ENCODE assay signal across 8 mouse cellular contexts in genomic region chr11:120572752-120573584, GRCm38 (mm10). TPM values are rescaled to one million over a fixed set of nuclear protein-coding genes. Genes with fewer than 3 reads are reported as not detected.
DNase-seq lines count a peak whose midpoint lies in the region; ATAC-seq and TF ChIP-seq lines count a peak whose summit lies in the region.

Gene P4hb, minus strand, starts transcription at chr11:120573253.

- peaks cover 32% of the 10 kb centered on the region for H3K4me1 ChIP-seq in embryonic facial prominence, embryonic 13.5 days
- peaks cover 21% of the 10 kb centered on the region; the same call in 1 of the 2 replicates for H3K4me1 ChIP-seq in kidney, adult 2 months (ENCODE audit: control insufficient read depth, insufficient read depth, low read length)
- H3K4me1 ChIP-seq in limb, embryonic 12.5 days (replicated peaks), result peaks cover 20% of the 10 kb centered on the region
- peaks cover 23% of the 10 kb centered on the region for H3K4me1 ChIP-seq in midbrain, embryonic 15.5 days
- H3K4me1 ChIP-seq in spleen, adult 2 months (ENCODE audit: control insufficient read depth, insufficient read depth, insufficient read length), result peaks cover 9% of the 10 kb centered on the region; the same call in 1 of the 2 replicates

- H3K9me3 ChIP-seq in embryonic facial prominence, embryonic 13.5 days, result no peaks in the 10 kb centered on the region
- no peaks in the 10 kb centered on the region for H3K9me3 ChIP-seq in limb, embryonic 12.5 days
- H3K9me3 ChIP-seq in midbrain, embryonic 15.5 days, result no peaks in the 10 kb centered on the region

- peak; percentile 94 for ATAC-seq in embryonic facial prominence, embryonic 13.5 days (ENCODE audit: insufficient number of reproducible peaks, insufficient read depth, low FRiP score, low TSS enrichment, low read depth)
- peak; percentile 98 for ATAC-seq in limb, embryonic 12.5 days (ENCODE audit: insufficient number of reproducible peaks, insufficient read depth, low FRiP score, low TSS enrichment, low read depth)
- peak; percentile 98 for ATAC-seq in midbrain, embryonic 15.5 days (replicated peaks)

- peak within 1 kb of the TSS; percentile 91 for H3K4me2 ChIP-seq in embryonic facial prominence, embryonic 13.5 days
- peak within 1 kb of the TSS; percentile 94 for H3K4me2 ChIP-seq in limb, embryonic 12.5 days
- H3K4me2 ChIP-seq in midbrain, embryonic 15.5 days, result peak within 1 kb of the TSS; percentile 90

- WGBS in embryonic facial prominence, embryonic 13.5 days, result under 1% methylated on average over 94 of the region's 94 CpGs
- under 1% methylated on average over 94 of the region's 94 CpGs for WGBS in kidney, adult 2 months
- WGBS in limb, embryonic 12.5 days, result under 1% methylated on average over 94 of the region's 94 CpGs
- WGBS in midbrain, embryonic 15.5 days, result under 1% methylated on average over 94 of the region's 94 CpGs
- WGBS in spleen, adult 2 months, result under 1% methylated on average over 94 of the region's 94 CpGs

- peak within 1 kb of the TSS; percentile 96 for H3K27ac ChIP-seq in embryonic facial prominence, embryonic 13.5 days
- peak within 1 kb of the TSS; percentile 81 for H3K27ac ChIP-seq in kidney, adult 2 months (ENCODE audit: insufficient read depth, low read depth, low read length)
- peak within 1 kb of the TSS; percentile 96 for H3K27ac ChIP-seq in limb, embryonic 12.5 days
- H3K27ac ChIP-seq in midbrain, embryonic 15.5 days, result peak within 1 kb of the TSS; percentile 93
- H3K27ac ChIP-seq in spleen, adult 2 months (ENCODE audit: insufficient read depth, low read length), result peak within 1 kb of the TSS; percentile 99

- DNase-seq in 3134 (ENCODE audit: extremely low read depth, insufficient read length, low spot score), result peak; percentile 100
- peak; percentile 100 for DNase-seq in adrenal gland, postnatal 36 days
- DNase-seq in heart, adult 18-20 months, result peak; percentile 99 to 100
- peak; percentile 100 for DNase-seq in kidney, adult 2 months
- DNase-seq in spleen, adult 2 months (ENCODE audit: low read depth in 1 of 2, low spot score in 2 of 2), result peak; percentile 98 to 99

- peak within 1 kb of the TSS; percentile 98 for H3K4me3 ChIP-seq in embryonic facial prominence, embryonic 13.5 days
- peak within 1 kb of the TSS; percentile 85 for H3K4me3 ChIP-seq in kidney, adult 2 months (ENCODE audit: insufficient read depth, low read depth, low read length)
- peak within 1 kb of the TSS; percentile 98 for H3K4me3 ChIP-seq in limb, embryonic 12.5 days (replicated peaks)
- peak within 1 kb of the TSS; percentile 80 for H3K4me3 ChIP-seq in midbrain, embryonic 15.5 days
- H3K4me3 ChIP-seq in spleen, adult 2 months (ENCODE audit: extremely low read depth, insufficient read depth, insufficient read length), result peak within 1 kb of the TSS; percentile 75

- peak within 1 kb of the TSS; percentile 98 for H3K9ac ChIP-seq in embryonic facial prominence, embryonic 13.5 days
- H3K9ac ChIP-seq in limb, embryonic 12.5 days (replicated peaks), result peak within 1 kb of the TSS; percentile 97
- H3K9ac ChIP-seq in midbrain, embryonic 15.5 days, result peak within 1 kb of the TSS; percentile 89

- no peaks in the 10 kb centered on the region for H3K27me3 ChIP-seq in embryonic facial prominence, embryonic 13.5 days
- H3K27me3 ChIP-seq in kidney, adult 2 months (replicated peaks; ENCODE audit: control insufficient read depth, insufficient read depth, low read length), result no peaks in the 10 kb centered on the region
- no peaks in the 10 kb centered on the region for H3K27me3 ChIP-seq in limb, embryonic 12.5 days
- no peaks in the 10 kb centered on the region for H3K27me3 ChIP-seq in midbrain, embryonic 15.5 days (replicated peaks)
- H3K27me3 ChIP-seq in spleen, adult 2 months (ENCODE audit: control insufficient read depth, insufficient read depth, low read length), result no peaks in the 10 kb centered on the region

- TF ChIP-seq POLR2A in kidney, adult 2 months (IDR thresholded peaks at IDR 0.05; ENCODE audit: low read depth, low read length), result peak; percentile 96
- TF ChIP-seq POLR2A in spleen, adult 2 months (IDR thresholded peaks at IDR 0.05; ENCODE audit: low read depth, low read length), result peak; percentile 96

- H3K36me3 ChIP-seq in embryonic facial prominence, embryonic 13.5 days, result peaks cover 51% of the 10 kb centered on the region
- peaks cover 3% of the 10 kb centered on the region; the same call in 1 of the 2 replicates for H3K36me3 ChIP-seq in kidney, adult 2 months (ENCODE audit: control insufficient read depth, insufficient read depth, low read length)
- peaks cover 48% of the 10 kb centered on the region for H3K36me3 ChIP-seq in limb, embryonic 12.5 days
- H3K36me3 ChIP-seq in midbrain, embryonic 15.5 days (replicated peaks), result peaks cover 22% of the 10 kb centered on the region
- peaks cover 17% of the 10 kb centered on the region for H3K36me3 ChIP-seq in spleen, adult 2 months (ENCODE audit: control insufficient read depth, insufficient read depth, low read length)

- TF ChIP-seq CTCF in kidney, adult 2 months (conservative IDR thresholded peaks at IDR 0.05; ENCODE audit: insufficient read depth, insufficient read length, low read depth, low read length), result 0 out of 2 replicates have a peak, but pooled peaks have one; percentile 7
- no peak for TF ChIP-seq CTCF in spleen, adult 2 months (IDR thresholded peaks at IDR 0.05; ENCODE audit: extremely low read depth, insufficient read depth, insufficient read length, insufficient replicate concordance)

RNA-seq across cellular contexts. Expression of gene P4hb, which starts in this region (rescaled TPM):
- total RNA-seq in adrenal gland, postnatal 36 days (2021), result 100 to 1,000 TPM; 490 to 574 TPM
- polyA plus RNA-seq in embryonic facial prominence, embryonic 13.5 days (2015; fragmentation: Nextera tagmentation; extraction: Ambion mirVana), result 684 and 710 TPM in 2 replicates
- 100 to 1,000 TPM; 230 TPM for total RNA-seq in heart, adult 18-20 months (2021)
- polyA plus RNA-seq in kidney, adult 2 months (2012; rRNA removed), result 323 and 342 TPM in 2 replicates
- polyA plus RNA-seq in limb, embryonic 12.5 days (2016; fragmentation: Nextera tagmentation; extraction: Ambion mirVana), result 620 and 631 TPM in 2 replicates
- polyA plus RNA-seq in midbrain, embryonic 15.5 days (2015; fragmentation: Nextera tagmentation; extraction: Ambion mirVana), result 256 and 259 TPM in 2 replicates
- polyA plus RNA-seq in spleen, adult 2 months (2012; rRNA removed), result 76.8 and 79.2 TPM in 2 replicates

Comparison
In these comparisons a context has a peak if more than half of its experiments do, and no peak if none do; other contexts are left out.
1. Peak in every context shown above with its lines: DNase-seq, ATAC-seq, H3K4me3 ChIP-seq and H3K27ac ChIP-seq.